Mouse (Mus musculus) neural tube, embryonic 15.5 days (tissue): ENCODE results near the gene Mycn. TPM values are rescaled to one million over a fixed set of nuclear protein-coding genes. Genes with fewer than 3 reads are reported as not detected.
A peak's percentile ranks its signal among the peaks of the same experiment; 100 is the strongest.

ENCODE experiments used
- ATAC-seq: fragments of 200-750 bp; cut with Nextera tagmentation; 2 replicates; pipeline ENCODE4 v1.8.0; 2017; ENCODE audit warnings: mild to moderate bottlenecking, moderate TSS enrichment, moderate library complexity; ENCODE audit not compliant: low FRiP score
- H3K27ac ChIP-seq: fragments of 300-500 bp; sonication (generic); replicated peaks from 2 replicates; pipeline ENCODE4 v1.5.1; 2015; ENCODE audit warnings: mild to moderate bottlenecking, inconsistent platforms
- H3K27me3 ChIP-seq: fragments of 300-500 bp; sonication (generic); replicated peaks from 2 replicates; pipeline ENCODE4 v1.6.1; 2015; ENCODE audit warnings: inconsistent platforms
- H3K36me3 ChIP-seq: fragments of 300-500 bp; sonication (generic); 2 replicates; pipeline ENCODE4 v1.6.1; 2015; ENCODE audit warnings: inconsistent platforms
- H3K4me1 ChIP-seq: fragments of 300-500 bp; sonication (generic); 2 replicates; pipeline ENCODE4 v1.6.1; 2015; ENCODE audit warnings: inconsistent platforms
- H3K4me2 ChIP-seq: fragments of 300-500 bp; sonication (generic); 2 replicates; pipeline ENCODE4 v1.6.1; 2015; ENCODE audit warnings: inconsistent platforms, mild to moderate bottlenecking, moderate library complexity
- H3K4me3 ChIP-seq: fragments of 300-500 bp; sonication (generic); replicated peaks from 2 replicates; pipeline ENCODE4 v1.5.1; 2015; ENCODE audit warnings: mild to moderate bottlenecking, inconsistent platforms
- H3K9ac ChIP-seq: fragments of 300-500 bp; sonication (generic); replicated peaks from 2 replicates; pipeline ENCODE4 v1.6.1; 2015; ENCODE audit warnings: mild to moderate bottlenecking, inconsistent platforms
- H3K9me3 ChIP-seq: fragments of 300-500 bp; sonication (generic); replicated peaks from 2 replicates; pipeline ENCODE4 v1.6.1; 2016; ENCODE audit warnings: inconsistent platforms
- WGBS: fragments of 180-500 bp; shearing (Covaris S2); methylation state at CpG from one replicate; pipeline ENCODE4 v1.1.7; 2015; ENCODE audit warnings: mixed read lengths; 5-methylcytosine and 5-hydroxymethylcytosine counted together
- polyA plus RNA-seq: library from polyadenylated mRNA; unstranded; fragments of >200 nt; fragmentation: Nextera tagmentation; extraction: Ambion mirVana; gene quantifications from 2 replicates; pipeline ENCODE4 v1.2.1, GENCODE M21; 2015

The Mycn gene
- polyA plus RNA-seq: 40.7 and 43.2 TPM in 2 replicates

DNA sequence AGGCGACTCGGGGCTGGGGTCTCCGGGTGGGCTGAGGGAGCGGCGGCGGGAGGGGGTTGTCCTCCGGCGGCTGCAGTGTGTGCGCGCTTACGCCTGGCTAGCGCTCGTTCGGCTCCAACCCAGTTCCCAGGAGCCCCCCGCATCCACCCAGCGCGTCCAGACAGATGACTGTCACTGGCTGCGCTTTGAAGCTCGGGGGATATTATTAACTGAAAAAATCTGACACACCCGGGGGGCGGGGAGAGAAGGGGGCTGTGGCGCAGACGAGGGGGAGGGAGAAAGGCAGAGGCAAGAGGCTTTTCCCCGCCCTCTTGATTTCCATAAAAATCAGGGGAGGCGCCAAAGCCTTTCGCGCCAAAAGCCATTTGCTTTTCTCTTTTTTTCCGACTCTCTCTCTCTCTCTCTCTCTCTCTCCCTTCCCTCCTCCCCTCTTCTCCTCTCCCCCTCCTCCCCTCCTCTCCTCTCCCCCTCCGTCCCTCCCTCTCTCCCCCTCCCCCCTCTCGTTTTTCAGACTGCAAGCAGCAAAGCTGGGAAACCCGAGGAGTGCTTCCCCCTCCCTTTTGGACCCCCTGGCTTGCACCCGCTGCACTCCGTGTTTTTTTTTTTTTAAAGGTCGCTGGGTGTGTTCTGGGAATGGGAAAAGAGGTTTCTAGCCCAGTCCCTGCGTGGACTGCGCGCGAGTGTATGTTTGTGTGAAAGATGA, at the start of gene Mycn:
Gene Mycn, minus strand, starts transcription at position 254 of the 703 bp plus-strand sequence.
- peak within 1 kb of the TSS; percentile 91 for H3K9ac ChIP-seq
- peak within 1 kb of the TSS; percentile 97 for H3K27ac ChIP-seq
- no peaks in the 10 kb centered on the region for H3K27me3 ChIP-seq
- ATAC-seq: peak; percentile 83
- H3K4me2 ChIP-seq: peak within 1 kb of the TSS; percentile 93
- peaks cover 39% of the 10 kb centered on the region for H3K4me1 ChIP-seq
- under 1% methylated on average over 38 of the region's 38 CpGs for WGBS
- H3K9me3 ChIP-seq: no peaks in the 10 kb centered on the region
- H3K36me3 ChIP-seq: peaks cover 5% of the 10 kb centered on the region; the same call in 1 of the 2 replicates
- peak within 1 kb of the TSS; percentile 80 for H3K4me3 ChIP-seq

- WGBS: 81% methylated on average over 8 of the region's 8 CpGs
- ATAC-seq: no peak
- H3K4me1 ChIP-seq: no peaks in the 10 kb centered on the region
- H3K4me3 ChIP-seq: no peak overlapping the region
- no peaks in the 10 kb centered on the region for H3K36me3 ChIP-seq
- H3K9ac ChIP-seq: no peak overlapping the region
- H3K4me2 ChIP-seq: no peak overlapping the region
- no peak overlapping the region for H3K27ac ChIP-seq
- H3K9me3 ChIP-seq: no peaks in the 10 kb centered on the region
- H3K27me3 ChIP-seq: no peaks in the 10 kb centered on the region
Observed at GRCm38 (mm10) chr12:12987376-12987775, 45.7 kb upstream of the Mycn start.

DNA sequence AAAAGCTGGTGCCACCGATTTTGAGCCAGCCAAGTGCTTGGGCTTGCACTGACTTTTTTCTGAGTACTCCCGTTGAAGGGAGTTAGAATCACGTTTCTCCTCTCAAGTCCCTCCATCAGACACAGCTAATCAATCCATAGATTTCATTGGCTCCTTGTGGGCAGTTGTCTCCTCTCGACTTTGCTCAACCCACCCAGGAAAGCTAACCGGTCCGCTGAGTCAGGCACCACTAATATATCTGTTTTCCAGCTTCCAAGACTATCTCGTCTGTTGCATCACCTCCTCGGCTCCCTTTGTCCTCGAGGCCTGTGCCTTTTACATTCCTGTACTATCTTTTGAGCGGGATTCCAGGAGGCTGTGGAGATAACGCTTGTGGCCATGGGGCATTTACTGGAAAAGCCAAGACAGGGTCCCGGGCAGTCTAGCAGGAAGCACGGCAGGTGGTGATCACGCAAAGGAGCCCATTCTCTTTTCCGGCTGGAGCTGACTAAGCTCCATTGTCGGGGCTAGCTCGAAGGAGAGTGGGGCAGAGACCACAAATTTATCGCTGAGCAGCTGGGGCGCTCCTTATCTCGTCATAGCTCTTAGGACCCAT, 45.0 kb upstream of the Mycn start:
- Histone ChIP-seq H3K4me1 (no peaks in the 10 kb centered on the region), H3K27me3 (no peaks in the 10 kb centered on the region), H3K9ac (no peak overlapping the region), H3K4me3 (no peak overlapping the region), H3K27ac (no peak overlapping the region), H3K36me3 (no peaks in the 10 kb centered on the region), H3K9me3 (no peaks in the 10 kb centered on the region), H3K4me2 (no peak overlapping the region)
- WGBS: 87% methylated on average over 20 of the region's 20 CpGs
- no peak for ATAC-seq

GRCm38 (mm10) chr12:12983032-12983431, 41.3 kb upstream of the Mycn start:
- Histone ChIP-seq H3K36me3 (no peaks in the 10 kb centered on the region), H3K27me3 (no peaks in the 10 kb centered on the region), H3K9me3 (no peaks in the 10 kb centered on the region), H3K4me2 (no peak overlapping the region), H3K4me1 (no peaks in the 10 kb centered on the region), H3K9ac (no peak overlapping the region), H3K4me3 (no peak overlapping the region), H3K27ac (no peak overlapping the region)
- 71% methylated on average over 1 of the region's 1 CpGs for WGBS
- no peak for ATAC-seq

DNA sequence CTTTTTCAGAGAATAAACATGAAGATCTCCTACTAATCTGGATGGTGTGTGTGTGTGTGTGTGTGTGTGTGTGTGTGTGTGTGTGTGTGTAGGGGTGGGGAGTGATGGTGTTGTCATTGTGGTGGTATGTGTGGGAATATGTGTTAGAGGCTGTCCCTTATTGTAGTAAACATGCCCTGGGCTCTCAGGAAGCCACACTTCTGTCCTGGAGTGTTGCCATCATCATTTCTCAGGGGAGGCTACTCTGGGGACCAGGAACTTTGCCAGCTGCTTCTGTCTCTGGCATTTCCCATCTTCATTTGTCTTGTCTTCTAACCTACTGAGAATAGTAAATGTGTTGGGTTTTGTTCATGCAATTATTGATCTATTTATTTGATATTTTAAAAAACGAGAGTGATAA, 33.7 kb upstream of the Mycn start:
- H3K9ac ChIP-seq: no peak overlapping the region
- no peaks in the 10 kb centered on the region for H3K4me1 ChIP-seq
- 69% methylated on average over 1 of the region's 1 CpGs for WGBS
- no peaks in the 10 kb centered on the region for H3K36me3 ChIP-seq
- H3K4me2 ChIP-seq: no peak overlapping the region
- H3K27ac ChIP-seq: no peak overlapping the region
- no peak for ATAC-seq
- no peaks in the 10 kb centered on the region for H3K9me3 ChIP-seq
- H3K27me3 ChIP-seq: no peaks in the 10 kb centered on the region
- no peak overlapping the region for H3K4me3 ChIP-seq

DNA sequence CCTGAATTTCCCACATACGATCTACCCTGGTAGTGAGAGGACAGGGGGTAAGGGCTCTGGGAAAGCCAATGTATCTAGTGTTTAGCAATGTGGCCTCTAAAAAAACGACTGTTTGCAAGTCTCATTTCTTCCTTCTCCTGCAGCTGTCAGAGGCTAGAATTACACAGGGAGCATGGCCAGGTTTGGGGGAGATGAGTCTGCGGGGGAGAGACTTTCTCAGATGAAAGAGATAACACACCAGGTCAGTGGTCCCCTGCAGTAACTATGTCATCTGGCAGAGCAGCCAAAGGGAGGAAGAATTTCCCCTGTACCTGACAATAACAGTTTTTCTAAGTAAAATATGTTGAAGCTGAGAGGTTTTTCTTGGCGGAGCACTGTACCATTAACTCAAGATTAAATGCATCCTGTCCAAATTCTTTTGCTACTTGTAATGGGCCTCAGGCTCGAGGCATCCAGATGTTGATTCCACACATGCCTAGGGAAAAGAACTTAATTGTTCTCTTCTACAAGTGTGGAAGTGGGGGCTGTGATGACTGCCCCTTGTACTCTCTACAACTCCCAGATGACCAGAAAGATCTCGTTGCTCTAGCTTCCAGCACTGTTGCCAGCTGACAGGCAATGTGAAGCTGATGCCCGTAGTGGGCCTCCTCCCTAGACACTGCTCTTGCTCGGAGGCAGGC, 31.2 kb upstream of the Mycn start:
- Histone ChIP-seq H3K4me3 (no peak overlapping the region), H3K9ac (no peak overlapping the region), H3K27me3 (no peaks in the 10 kb centered on the region), H3K4me2 (no peak overlapping the region), H3K27ac (no peak overlapping the region), H3K9me3 (no peaks in the 10 kb centered on the region), H3K4me1 (no peaks in the 10 kb centered on the region), H3K36me3 (no peaks in the 10 kb centered on the region)
- no peak for ATAC-seq
- 58% methylated on average over 8 of the region's 8 CpGs for WGBS

DNA sequence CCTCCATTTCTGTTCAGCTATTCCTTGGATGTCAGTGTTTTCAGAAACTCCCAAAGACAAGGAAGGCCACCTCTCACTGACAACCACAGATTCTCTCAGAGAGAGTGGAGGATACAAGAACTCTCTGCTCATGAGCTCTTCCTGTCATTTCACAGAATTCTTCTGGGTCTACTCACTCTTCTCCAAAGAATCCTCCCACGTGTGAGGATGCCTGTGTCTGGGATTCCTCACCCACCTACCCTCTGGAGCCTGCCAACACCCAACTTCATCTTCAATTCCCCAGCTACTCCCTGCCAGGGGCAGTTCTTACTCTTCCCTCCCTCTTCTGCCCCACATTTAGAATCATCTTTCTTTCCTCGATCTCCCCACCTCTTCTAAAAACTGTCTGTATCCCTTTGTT, 26.2 kb upstream of the Mycn start:
- no peaks in the 10 kb centered on the region for H3K9me3 ChIP-seq
- H3K27ac ChIP-seq: no peak overlapping the region
- H3K4me3 ChIP-seq: no peak overlapping the region
- H3K4me1 ChIP-seq: no peaks in the 10 kb centered on the region
- whole genome bisulfite sequencing: 78% methylated on average over 2 of the region's 2 CpGs
- no peak for ATAC-seq
- H3K9ac ChIP-seq: no peak overlapping the region
- no peaks in the 10 kb centered on the region for H3K27me3 ChIP-seq
- H3K36me3 ChIP-seq: no peaks in the 10 kb centered on the region
- no peak overlapping the region for H3K4me2 ChIP-seq

- no peak overlapping the region for H3K27ac ChIP-seq
- no peak overlapping the region for H3K4me2 ChIP-seq
- H3K4me1 ChIP-seq: no peaks in the 10 kb centered on the region
- no peaks in the 10 kb centered on the region for H3K9me3 ChIP-seq
- no peaks in the 10 kb centered on the region for H3K27me3 ChIP-seq
- 93% methylated on average over 3 of the region's 3 CpGs for WGBS
- no peak overlapping the region for H3K4me3 ChIP-seq
- H3K9ac ChIP-seq: no peak overlapping the region
- H3K36me3 ChIP-seq: no peaks in the 10 kb centered on the region
- no peak for ATAC-seq
Observed at GRCm38 (mm10) chr12:12964856-12965255, 23.1 kb upstream of the Mycn start.

DNA sequence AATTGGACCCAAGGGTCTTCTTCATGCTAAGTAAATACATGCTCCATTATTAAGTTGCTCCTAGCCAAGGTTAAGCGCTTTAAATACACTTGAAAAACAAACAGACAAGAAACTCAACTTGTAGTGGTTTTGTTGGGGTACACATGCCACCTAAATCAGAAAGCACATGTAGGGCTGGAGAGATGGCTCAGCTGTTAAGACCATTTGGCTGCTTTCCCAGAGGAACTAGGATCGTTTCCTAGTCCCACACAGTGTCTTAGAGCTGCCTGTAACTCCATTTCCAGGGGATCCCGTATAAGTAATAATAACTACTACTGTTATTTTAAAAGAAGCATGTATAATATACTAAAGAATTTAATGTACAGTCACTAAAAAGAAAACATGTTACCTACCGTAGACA, 5.9 kb upstream of the Mycn start:
- H3K4me1 ChIP-seq: 0 out of 2 replicates have a peak, but pooled peaks cover 9% of the 10 kb centered on the region
- no peaks in the 10 kb centered on the region for H3K27me3 ChIP-seq
- ATAC-seq: no peak
- no peak overlapping the region for H3K4me3 ChIP-seq
- no peaks in the 10 kb centered on the region for H3K9me3 ChIP-seq
- H3K9ac ChIP-seq: no peak overlapping the region
- no peak overlapping the region for H3K27ac ChIP-seq
- no peaks in the 10 kb centered on the region for H3K36me3 ChIP-seq
- WGBS: 76% methylated on average over 4 of the region's 4 CpGs
- H3K4me2 ChIP-seq: no peak overlapping the region

DNA sequence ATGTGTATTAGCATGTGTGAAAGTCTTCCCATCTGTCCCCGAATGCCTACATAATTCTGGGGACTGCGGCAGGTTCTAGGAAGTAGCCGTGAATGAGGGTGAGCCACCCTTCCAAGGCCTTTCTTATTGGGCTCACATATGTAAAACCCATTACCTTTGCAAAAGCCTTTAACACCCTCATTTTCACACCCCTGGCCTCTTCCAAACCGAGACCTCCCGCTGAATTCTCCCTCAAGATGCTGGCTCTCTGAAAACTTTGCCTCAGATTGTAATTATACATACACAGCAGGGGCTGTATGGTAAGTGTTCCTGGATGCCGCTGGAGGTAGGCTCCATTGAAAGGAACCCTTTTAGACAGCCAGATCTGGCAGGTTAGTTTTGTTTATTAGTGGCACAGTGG, 1.6 kb upstream of the Mycn start:
- Histone ChIP-seq H3K27ac (no peak overlapping the region), H3K4me1 (peaks cover 27% of the 10 kb centered on the region), H3K4me2 (peak overlapping the region; percentile 93; the same call in 1 of the 2 replicates), H3K9me3 (no peaks in the 10 kb centered on the region), H3K4me3 (no peak overlapping the region), H3K27me3 (no peaks in the 10 kb centered on the region), H3K36me3 (no peaks in the 10 kb centered on the region), H3K9ac (no peak overlapping the region)
- no peak for ATAC-seq
- 15% methylated on average over 6 of the region's 6 CpGs for WGBS

DNA sequence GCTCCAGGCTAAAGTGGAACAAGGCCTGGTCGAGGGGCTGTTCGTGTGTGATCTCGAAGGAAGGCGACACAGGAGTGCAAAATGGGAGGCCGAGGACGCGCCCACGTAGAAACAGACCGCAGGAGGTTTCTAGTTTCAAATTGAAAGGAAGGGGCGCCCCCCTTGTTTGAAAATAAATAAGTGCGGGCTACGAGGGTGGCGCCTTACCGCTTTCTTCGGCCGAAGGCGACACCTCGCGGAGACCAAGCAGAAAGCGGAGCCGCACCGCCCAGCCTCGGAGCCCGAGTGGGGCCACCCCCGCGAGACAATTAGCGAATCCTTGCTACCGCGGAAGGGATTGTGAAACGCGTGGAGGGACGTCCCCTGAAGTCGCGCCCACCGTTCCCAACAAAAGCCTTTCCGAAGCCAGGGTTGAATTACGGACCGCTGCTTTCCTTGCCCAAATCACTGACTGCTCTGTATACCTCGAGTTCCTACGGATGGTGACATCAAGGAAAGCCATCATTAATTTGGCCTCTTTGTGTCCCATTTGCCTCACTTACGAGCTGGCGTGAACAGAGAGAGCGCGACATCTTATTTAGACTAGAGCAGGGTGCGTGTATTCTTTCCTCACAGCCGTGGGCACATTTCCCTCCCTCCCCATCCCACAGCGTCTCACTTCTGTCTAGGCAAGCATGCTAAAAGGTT, 793 bp upstream of the Mycn start:
- Histone ChIP-seq H3K9me3 (no peaks in the 10 kb centered on the region), H3K4me2 (peak overlapping the region; percentile 93), H3K9ac (peak overlapping the region; percentile 91), H3K27me3 (no peaks in the 10 kb centered on the region), H3K27ac (peak overlapping the region; percentile 97), H3K4me1 (peaks cover 32% of the 10 kb centered on the region), H3K36me3 (no peaks in the 10 kb centered on the region), H3K4me3 (peak overlapping the region; percentile 80)
- under 1% methylated on average over 47 of the region's 47 CpGs for WGBS
- ATAC-seq: peak; percentile 76
